Mouse (Mus musculus) lung, embryonic 16.5 days (tissue): ENCODE data around the gene 2010300C02Rik. TPM values are rescaled to one million over a fixed set of nuclear protein-coding genes. Genes with fewer than 3 reads are reported as not detected.
A peak's percentile ranks its signal among the peaks of the same experiment; 100 is the strongest.

Experiments used
- ATAC-seq: fragments of 200-750 bp; cut with Nextera tagmentation; 2 replicates; pipeline ENCODE4 v1.8.0; 2017; ENCODE audit warnings: low read depth, mild to moderate bottlenecking, moderate library complexity
- H3K27ac ChIP-seq: fragments of 300-500 bp; sonication (generic); 2 replicates; pipeline ENCODE4 v1.5.1; 2014; ENCODE audit warnings: mild to moderate bottlenecking, control low read depth, low read length
- H3K27me3 ChIP-seq: fragments of 300-500 bp; sonication (generic); 2 replicates; pipeline ENCODE4 v1.6.1; 2014; ENCODE audit warnings: low read depth, low read length, mixed read lengths; ENCODE audit not compliant: control insufficient read depth, insufficient read depth
- H3K36me3 ChIP-seq: fragments of 300-500 bp; sonication (generic); 2 replicates; pipeline ENCODE4 v1.6.1; 2014; ENCODE audit warnings: low read length; ENCODE audit not compliant: control insufficient read depth, insufficient read depth
- H3K4me1 ChIP-seq: fragments of 300-500 bp; sonication (generic); replicated peaks from 2 replicates; pipeline ENCODE4 v1.6.1; 2014; ENCODE audit warnings: low read length, mixed read lengths; ENCODE audit not compliant: control insufficient read depth, insufficient read depth
- H3K4me2 ChIP-seq: fragments of 300-500 bp; sonication (generic); 2 replicates; pipeline ENCODE4 v1.6.1; 2014; ENCODE audit warnings: low read depth, low read length, control low read depth
- H3K4me3 ChIP-seq: fragments of 300-500 bp; sonication (generic); 2 replicates; pipeline ENCODE4 v1.5.1; 2014; ENCODE audit warnings: mild to moderate bottlenecking, low read length, control low read depth
- H3K9ac ChIP-seq: fragments of 300-500 bp; sonication (generic); 2 replicates; pipeline ENCODE4 v1.6.1; 2014; ENCODE audit warnings: low read length, control low read depth
- H3K9me3 ChIP-seq: fragments of 300-500 bp; sonication (generic); 2 replicates; pipeline ENCODE4 v1.6.1; 2016; ENCODE audit warnings: low read length; ENCODE audit not compliant: control insufficient read depth
- WGBS: fragments of 180-500 bp; shearing (Covaris S2); extraction: QIAGEN DNeasy Blood & Tissue Kit; methylation state at CpG from one replicate; pipeline ENCODE4 v1.1.7; 2014; 5-methylcytosine and 5-hydroxymethylcytosine counted together
- polyA plus RNA-seq: library from polyadenylated mRNA; unstranded; fragments of >200 nt; fragmentation: Nextera tagmentation; extraction: Ambion mirVana; gene quantifications from 2 replicates; pipeline ENCODE4 v1.2.1, GENCODE M21; 2015

The 2010300C02Rik gene
- polyA plus RNA-seq, 1 experiment from 2014 or later, result 13.0 TPM

DNA sequence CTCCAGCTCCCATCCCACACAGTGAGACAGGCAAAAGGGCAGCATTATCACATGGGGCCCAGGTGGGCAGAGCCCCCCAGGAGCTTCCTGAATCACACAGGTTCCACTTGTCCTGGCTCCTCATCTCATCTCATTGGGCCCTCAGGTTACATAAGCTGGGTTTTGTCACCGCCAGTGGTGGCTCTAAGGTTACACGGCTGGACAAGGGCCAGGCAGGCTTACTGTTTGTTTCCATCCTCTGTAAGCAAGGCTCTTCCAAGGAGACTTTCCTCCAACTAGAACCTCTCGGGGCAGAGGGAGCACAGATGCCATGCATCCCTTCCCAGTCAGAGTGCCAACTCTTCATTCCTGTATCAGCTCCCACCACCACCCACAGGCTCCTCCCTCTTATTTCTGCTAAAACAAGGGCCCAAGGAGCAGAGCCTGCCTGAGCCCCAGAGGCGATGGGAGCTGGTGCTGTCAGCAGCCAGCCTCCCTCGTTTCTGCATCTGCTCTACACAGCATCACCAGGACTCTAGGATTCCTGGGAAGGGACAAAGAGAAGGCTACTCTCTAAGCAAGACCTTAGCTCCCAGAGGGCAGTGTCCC, 20.9 kb downstream of the 2010300C02Rik start:
- H3K4me1 ChIP-seq, result peaks cover 27% of the 10 kb centered on the region
- no peaks in the 10 kb centered on the region for H3K36me3 ChIP-seq
- ATAC-seq, result no peak; the same call in 1 of the 2 replicates
- 40% methylated on average over 5 of the region's 5 CpGs for WGBS
- H3K27me3 ChIP-seq, result no peaks in the 10 kb centered on the region
- H3K27ac ChIP-seq, result no peak overlapping the region
- H3K9me3 ChIP-seq, result no peaks in the 10 kb centered on the region
- H3K9ac ChIP-seq, result no peak overlapping the region
- H3K4me3 ChIP-seq, result no peak overlapping the region
- H3K4me2 ChIP-seq, result no peak overlapping the region

DNA sequence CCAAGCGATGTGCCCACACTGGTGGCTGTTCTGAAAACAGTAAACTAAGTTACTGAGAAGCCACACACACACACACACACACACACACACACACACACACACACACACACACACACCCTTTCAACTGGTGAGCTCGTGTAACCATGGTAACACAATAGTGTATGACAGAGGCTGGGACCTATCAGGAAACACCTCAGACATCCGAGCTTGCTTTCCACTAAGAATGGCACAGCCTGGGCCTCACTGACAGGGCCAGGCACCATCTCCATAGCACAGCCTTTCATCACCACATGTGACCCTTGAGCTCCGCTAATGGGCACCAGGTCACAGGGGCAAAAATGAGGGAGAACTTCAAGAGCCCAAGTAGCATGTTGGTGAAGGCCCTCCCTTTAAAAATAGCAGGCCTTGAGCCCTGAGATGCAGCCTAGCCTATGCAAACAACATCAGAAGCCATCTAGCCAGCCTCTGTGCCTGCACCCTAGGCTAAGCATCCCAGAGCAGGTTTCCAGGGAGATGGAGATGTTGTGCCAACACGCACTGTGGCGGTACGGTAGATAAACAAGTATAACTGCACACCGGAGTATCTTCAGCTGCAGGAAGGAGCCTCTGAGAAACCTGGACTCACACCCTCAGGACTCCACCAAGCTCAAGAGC, 21.6 kb downstream of the 2010300C02Rik start:
- ATAC-seq, result peak; percentile 65
- Histone ChIP-seq H3K4me1 (peaks cover 27% of the 10 kb centered on the region), H3K9me3 (no peaks in the 10 kb centered on the region), H3K4me3 (no peak overlapping the region), H3K9ac (no peak overlapping the region), H3K27me3 (no peaks in the 10 kb centered on the region), H3K4me2 (no peak overlapping the region), H3K36me3 (no peaks in the 10 kb centered on the region), H3K27ac (no peak overlapping the region)
- 38% methylated on average over 8 of the region's 8 CpGs for WGBS

DNA sequence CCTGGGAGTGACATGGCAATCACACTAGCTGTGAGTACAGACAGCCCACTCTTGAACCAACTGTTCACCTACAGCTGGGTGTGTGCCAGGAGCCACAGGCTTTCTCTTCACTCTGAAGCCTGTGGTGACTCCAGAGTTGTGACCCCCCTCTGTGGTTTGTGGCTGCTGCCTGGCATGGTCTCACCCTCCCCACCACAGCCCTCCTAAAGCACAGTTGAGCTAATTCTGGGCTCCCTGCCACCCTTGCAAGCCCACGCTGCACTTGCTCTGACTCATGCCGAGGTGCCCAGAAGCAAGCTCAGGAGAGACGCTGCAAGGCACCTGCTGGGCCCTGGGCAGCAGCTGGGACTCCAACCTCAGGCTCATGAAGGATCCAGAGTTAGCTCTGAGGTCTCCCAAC, 23.0 kb downstream of the 2010300C02Rik start:
- Histone ChIP-seq H3K36me3 (no peaks in the 10 kb centered on the region), H3K9me3 (no peaks in the 10 kb centered on the region), H3K4me2 (no peak overlapping the region), H3K27me3 (no peaks in the 10 kb centered on the region), H3K9ac (no peak overlapping the region), H3K4me1 (peaks cover 27% of the 10 kb centered on the region), H3K4me3 (no peak overlapping the region), H3K27ac (peak overlapping the region; percentile 41)
- ATAC-seq, result peak; percentile 60
- WGBS, result 36% methylated on average over 3 of the region's 3 CpGs

DNA sequence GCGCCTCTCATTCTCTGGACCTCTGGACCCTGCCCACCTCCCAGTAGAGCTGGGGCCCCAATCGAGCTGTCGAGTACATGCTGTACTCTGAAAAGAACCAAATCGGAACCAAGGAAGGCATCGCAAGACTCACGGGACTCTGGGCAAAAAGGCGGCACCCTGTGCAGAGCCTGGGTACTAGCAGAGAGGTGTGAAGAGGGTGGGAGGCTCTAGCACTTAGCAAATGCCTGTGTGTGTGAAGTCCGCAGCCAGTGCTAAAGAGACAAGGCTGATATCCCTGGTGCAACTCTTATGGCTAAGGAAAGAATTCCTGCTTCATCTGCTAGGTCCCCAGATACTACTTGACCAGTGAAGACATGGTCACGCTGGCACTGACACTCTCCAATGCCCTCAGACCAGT, 24.2 kb downstream of the 2010300C02Rik start:
- Histone ChIP-seq H3K9ac (no peak overlapping the region), H3K9me3 (no peaks in the 10 kb centered on the region), H3K4me2 (no peak overlapping the region), H3K4me3 (no peak overlapping the region), H3K27ac (no peak overlapping the region), H3K4me1 (peaks cover 30% of the 10 kb centered on the region), H3K36me3 (no peaks in the 10 kb centered on the region), H3K27me3 (no peaks in the 10 kb centered on the region)
- ATAC-seq, result no peak
- 83% methylated on average over 9 of the region's 9 CpGs for WGBS

DNA sequence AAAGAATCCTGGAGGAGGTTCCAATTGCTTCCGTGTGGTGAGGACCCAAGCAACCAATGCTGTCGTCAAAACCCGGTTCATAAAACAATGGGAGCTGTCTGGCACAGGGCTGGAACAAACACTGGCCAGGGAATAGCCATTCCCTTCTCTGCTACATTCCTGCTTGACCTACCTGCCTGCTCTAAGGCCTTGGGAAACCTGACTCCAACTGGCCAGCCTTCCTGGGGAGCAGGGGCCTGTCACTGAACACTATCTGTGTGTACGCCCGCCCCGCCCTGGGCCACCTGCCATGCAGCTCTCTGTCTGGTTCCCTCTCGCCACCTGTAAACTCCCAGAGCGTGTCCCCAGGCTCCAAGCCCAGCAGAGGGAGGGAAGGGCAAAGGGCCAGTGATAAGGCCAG, 25.5 kb downstream of the 2010300C02Rik start:
- H3K9ac ChIP-seq, result no peak overlapping the region

DNA sequence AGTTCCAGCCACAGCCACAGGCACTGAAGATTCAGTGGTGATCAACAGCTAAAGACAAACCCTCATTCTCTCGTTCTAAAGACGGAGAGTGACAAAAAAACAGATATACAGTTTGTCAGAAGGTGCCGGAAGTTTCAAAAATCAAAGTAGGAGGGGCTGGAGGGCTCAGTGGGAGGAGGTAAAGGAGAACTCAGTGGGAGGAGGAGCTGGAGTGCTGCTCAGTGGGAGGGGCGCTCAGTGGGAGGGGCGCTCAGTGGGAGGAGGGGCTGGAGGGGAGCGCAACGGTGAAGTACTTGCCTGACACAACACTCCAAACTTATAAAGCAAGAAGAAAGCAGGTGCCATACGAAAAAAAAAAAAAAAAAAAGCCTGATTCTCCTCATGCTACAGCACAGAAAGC, 28.7 kb downstream of the 2010300C02Rik start:
- Histone ChIP-seq H3K9ac (no peak overlapping the region), H3K9me3 (no peaks in the 10 kb centered on the region)
- WGBS, result 26% methylated on average over 8 of the region's 8 CpGs

More for the DNA sequence above, 25.5 kb downstream of the 2010300C02Rik start:
- H3K9me3 ChIP-seq, result no peaks in the 10 kb centered on the region
- no peaks in the 10 kb centered on the region for H3K27me3 ChIP-seq
- 29% methylated on average over 8 of the region's 8 CpGs for WGBS
- peak overlapping the region; percentile 64 for H3K27ac ChIP-seq
- H3K4me2 ChIP-seq, result no peak overlapping the region
- no peaks in the 10 kb centered on the region for H3K36me3 ChIP-seq
- no peak overlapping the region for H3K4me3 ChIP-seq
- H3K4me1 ChIP-seq, result peaks cover 30% of the 10 kb centered on the region
- peak; percentile 48; the same call in 1 of the 2 replicates for ATAC-seq

DNA sequence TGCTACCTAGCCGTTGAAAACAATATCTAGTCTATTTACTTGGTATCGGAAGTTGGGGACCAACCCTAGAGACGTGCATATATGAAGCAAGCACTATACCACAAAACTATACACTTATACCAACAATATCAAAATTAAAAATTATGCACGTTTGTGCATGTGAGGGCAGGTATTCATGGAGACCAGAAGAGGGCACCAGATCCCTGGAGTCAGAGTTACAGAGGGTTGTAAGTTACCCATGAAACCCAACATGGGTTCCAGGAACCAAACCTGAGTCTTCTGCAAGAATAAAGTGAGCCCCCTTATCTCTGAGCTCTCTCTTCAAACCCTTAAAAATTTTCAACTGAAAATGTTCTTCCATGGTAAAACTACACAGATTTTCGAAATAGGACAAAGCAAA, 29.2 kb downstream of the 2010300C02Rik start:
- Histone ChIP-seq H3K4me3 (no peak overlapping the region), H3K9me3 (no peaks in the 10 kb centered on the region), H3K27me3 (no peaks in the 10 kb centered on the region), H3K9ac (no peak overlapping the region), H3K36me3 (no peaks in the 10 kb centered on the region), H3K27ac (no peak overlapping the region), H3K4me2 (no peak overlapping the region), H3K4me1 (peaks cover 26% of the 10 kb centered on the region)
- WGBS, result 76% methylated on average over 5 of the region's 5 CpGs
- no peak for ATAC-seq

More for the DNA sequence above, 28.7 kb downstream of the 2010300C02Rik start:
- no peak overlapping the region for H3K4me3 ChIP-seq
- ATAC-seq, result no peak; the same call in 1 of the 2 replicates
- H3K27ac ChIP-seq, result peak overlapping the region; percentile 8; the same call in 1 of the 2 replicates
- H3K36me3 ChIP-seq, result no peaks in the 10 kb centered on the region
- H3K4me2 ChIP-seq, result no peak overlapping the region
- H3K27me3 ChIP-seq, result no peaks in the 10 kb centered on the region
- peaks cover 28% of the 10 kb centered on the region for H3K4me1 ChIP-seq

DNA sequence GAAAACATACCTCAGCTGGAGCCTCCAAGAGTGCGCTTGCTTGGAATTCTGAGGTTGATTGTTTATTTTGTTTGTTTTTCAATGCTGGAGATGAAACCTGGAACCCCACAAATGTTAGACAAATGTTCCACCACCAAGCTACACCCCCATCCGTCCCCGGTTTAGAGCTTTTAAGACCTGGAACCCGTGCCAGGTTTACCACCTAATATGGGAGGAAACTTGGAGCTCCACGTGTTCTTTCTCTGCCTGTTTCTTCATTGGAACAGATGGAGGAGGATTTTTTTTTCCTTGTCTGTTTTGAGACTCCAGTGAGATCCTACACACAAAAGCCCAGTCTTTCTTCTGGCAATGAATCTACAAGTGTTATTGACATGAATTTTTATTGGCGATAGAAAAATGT, 30.2 kb downstream of the 2010300C02Rik start:
- ATAC-seq, result no peak
- H3K27ac ChIP-seq, result no peak overlapping the region
- H3K9ac ChIP-seq, result no peak overlapping the region
- no peaks in the 10 kb centered on the region for H3K27me3 ChIP-seq
- no peak overlapping the region for H3K4me3 ChIP-seq
- peaks cover 22% of the 10 kb centered on the region for H3K4me1 ChIP-seq
- H3K4me2 ChIP-seq, result no peak overlapping the region
- no peaks in the 10 kb centered on the region for H3K9me3 ChIP-seq
- 62% methylated on average over 6 of the region's 6 CpGs for WGBS
- H3K36me3 ChIP-seq, result no peaks in the 10 kb centered on the region

DNA sequence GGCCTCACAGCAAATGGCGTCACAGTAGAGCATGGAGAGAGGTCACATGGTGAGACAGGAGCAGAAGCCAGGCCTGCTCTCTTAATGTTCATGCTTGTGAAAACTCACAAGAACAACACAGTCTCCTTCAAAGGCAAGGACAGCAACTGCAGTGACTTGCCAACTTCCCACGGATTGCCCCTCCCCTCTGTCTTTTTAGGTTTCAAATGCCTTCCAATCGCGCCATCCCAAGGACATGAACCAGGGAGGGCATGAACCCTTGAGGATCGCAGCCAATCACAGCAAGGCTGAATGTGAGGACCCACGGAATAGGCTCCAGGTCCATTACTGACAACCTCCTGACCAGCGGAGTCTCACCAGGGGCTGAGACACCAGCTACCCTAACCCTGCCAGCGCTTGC, 31.5 kb downstream of the 2010300C02Rik start:
- no peaks in the 10 kb centered on the region for H3K36me3 ChIP-seq

More for the DNA sequence above, 31.5 kb downstream of the 2010300C02Rik start:
- H3K4me3 ChIP-seq, result no peak overlapping the region
- 37% methylated on average over 8 of the region's 8 CpGs for WGBS
- H3K4me1 ChIP-seq, result peaks cover 17% of the 10 kb centered on the region
- ATAC-seq, result no peak; the same call in 1 of the 2 replicates
- H3K9ac ChIP-seq, result peak overlapping the region; percentile 10; the same call in 1 of the 2 replicates
- peak overlapping the region; percentile 94 for H3K27ac ChIP-seq
- H3K27me3 ChIP-seq, result no peaks in the 10 kb centered on the region
- H3K4me2 ChIP-seq, result 0 out of 2 replicates have a peak overlapping the region, but pooled peaks have one; percentile 14
- H3K9me3 ChIP-seq, result no peaks in the 10 kb centered on the region
